Mouse (Mus musculus): ENCODE measurements around the gene 8030474K03Rik.
"Not testable (repeated sequence)": the region's sequence is repeated elsewhere in the genome, so short reads cannot be mapped to it uniquely, and the experiment has no call there.

The 8030474K03Rik gene

GRCm38 (mm10) chrX:101794342-101794741, at the start of gene 8030474K03Rik, which contains the start of gene Gm4779:
TSS of gene 8030474K03Rik (plus strand) at chrX:101794656.
TSS of gene Gm4779 (minus strand) at chrX:101794423.
- no peak for DNase-seq (ENCODE audit: low spot score in 2 of 2)

GRCm38 (mm10) chrX:101750144-101750543, 44.3 kb upstream of the 8030474K03Rik start:
- DNase-seq (ENCODE audit: low spot score in 2 of 2) = no peak

- no peak for DNase-seq (ENCODE audit: low spot score in 2 of 2)
Observed at GRCm38 (mm10) chrX:101754478-101754877, 40.0 kb upstream of the 8030474K03Rik start.

GRCm38 (mm10) chrX:101764621-101765020, 29.8 kb upstream of the 8030474K03Rik start:
- no peak for DNase-seq (ENCODE audit: low spot score in 2 of 2)

GRCm38 (mm10) chrX:101765111-101765510, 29.3 kb upstream of the 8030474K03Rik start:
- no peak for DNase-seq (ENCODE audit: low spot score in 2 of 2)

- DNase-seq (ENCODE audit: low spot score in 2 of 2) = no peak
Observed at GRCm38 (mm10) chrX:101767280-101767679, 27.2 kb upstream of the 8030474K03Rik start.

GRCm38 (mm10) chrX:101769478-101769877, 25.0 kb upstream of the 8030474K03Rik start:
- DNase-seq (ENCODE audit: low spot score in 2 of 2) = no peak

GRCm38 (mm10) chrX:101770307-101770706, 24.1 kb upstream of the 8030474K03Rik start:
- no peak for DNase-seq (ENCODE audit: low spot score in 2 of 2)

- no peak for DNase-seq (ENCODE audit: low spot score in 2 of 2)
Observed at GRCm38 (mm10) chrX:101772035-101772434, 22.4 kb upstream of the 8030474K03Rik start.

GRCm38 (mm10) chrX:101791551-101791950, 2.9 kb upstream of the 8030474K03Rik start:
- DNase-seq (ENCODE audit: low spot score in 2 of 2) = no peak

- no peak for DNase-seq (ENCODE audit: low spot score in 2 of 2)
Observed at GRCm38 (mm10) chrX:101805512-101805911, 11.1 kb downstream of the 8030474K03Rik start.

GRCm38 (mm10) chrX:101811750-101812149, 17.3 kb downstream of the 8030474K03Rik start:
- no peak for DNase-seq (ENCODE audit: low spot score in 2 of 2)

GRCm38 (mm10) chrX:101819163-101819562, 24.7 kb downstream of the 8030474K03Rik start:
- DNase-seq (ENCODE audit: low spot score in 2 of 2) = no peak

- not testable (repeated sequence) for DNase-seq (ENCODE audit: low spot score in 2 of 2)
Observed at GRCm38 (mm10) chrX:101819980-101820379, 25.5 kb downstream of the 8030474K03Rik start.

- DNase-seq (ENCODE audit: low spot score in 2 of 2) = peak in 1 of 2 experiments; percentile 17
Observed at GRCm38 (mm10) chrX:101847191-101847795, 52.8 kb downstream of the 8030474K03Rik start.

Data from urinary bladder, postnatal 4 days (tissue).